Mouse (Mus musculus) cerebellum, adult (tissue): ENCODE results near the gene Il10ra.

Experiments
- ATAC-seq: cut with Nextera tagmentation; 2 replicates; pipeline ENCODE4 v1.9.2; 2017; ENCODE audit warnings: mild to moderate bottlenecking, moderate library complexity, mixed read lengths; ENCODE audit not compliant: insufficient number of reproducible peaks, low FRiP score, low TSS enrichment

Il10ra gene

GRCm38 (mm10) chr9:45207015-45207743 is 61.8 kb downstream of the Il10ra start:
- no peak for ATAC-seq

GRCm38 (mm10) chr9:45206121-45206520 is 62.8 kb downstream of the Il10ra start:
- no peak for ATAC-seq

GRCm38 (mm10) chr9:45205143-45205542 is 63.8 kb downstream of the Il10ra start:
- no peak for ATAC-seq
